Mouse (Mus musculus) megakaryocyte, embryonic 14.5 days (primary cell): ENCODE results near the gene Ctrb1.

Experiments
- FLI1 ChIP-seq: IDR thresholded peaks from 2 replicates; pipeline ENCODE4 v1.6.1; 2012; ENCODE audit warnings: low read length, inconsistent platforms, mixed read lengths
- GATA1 ChIP-seq: IDR thresholded peaks from 3 replicates; pipeline ENCODE4 v1.6.1; 2012; ENCODE audit warnings: mixed read lengths, low read length, inconsistent platforms, borderline replicate concordance

- TF ChIP-seq GATA1 (no peak), FLI1 (no peak)
These were observed 40.6 kb upstream of the Ctrb1 start for GRCm38 (mm10) chr8:111731231-111731977.
